Mouse (Mus musculus): ENCODE measurements around the gene Nutm2.
A peak's percentile ranks its signal among the peaks of the same experiment; 100 is the strongest.

DNA sequence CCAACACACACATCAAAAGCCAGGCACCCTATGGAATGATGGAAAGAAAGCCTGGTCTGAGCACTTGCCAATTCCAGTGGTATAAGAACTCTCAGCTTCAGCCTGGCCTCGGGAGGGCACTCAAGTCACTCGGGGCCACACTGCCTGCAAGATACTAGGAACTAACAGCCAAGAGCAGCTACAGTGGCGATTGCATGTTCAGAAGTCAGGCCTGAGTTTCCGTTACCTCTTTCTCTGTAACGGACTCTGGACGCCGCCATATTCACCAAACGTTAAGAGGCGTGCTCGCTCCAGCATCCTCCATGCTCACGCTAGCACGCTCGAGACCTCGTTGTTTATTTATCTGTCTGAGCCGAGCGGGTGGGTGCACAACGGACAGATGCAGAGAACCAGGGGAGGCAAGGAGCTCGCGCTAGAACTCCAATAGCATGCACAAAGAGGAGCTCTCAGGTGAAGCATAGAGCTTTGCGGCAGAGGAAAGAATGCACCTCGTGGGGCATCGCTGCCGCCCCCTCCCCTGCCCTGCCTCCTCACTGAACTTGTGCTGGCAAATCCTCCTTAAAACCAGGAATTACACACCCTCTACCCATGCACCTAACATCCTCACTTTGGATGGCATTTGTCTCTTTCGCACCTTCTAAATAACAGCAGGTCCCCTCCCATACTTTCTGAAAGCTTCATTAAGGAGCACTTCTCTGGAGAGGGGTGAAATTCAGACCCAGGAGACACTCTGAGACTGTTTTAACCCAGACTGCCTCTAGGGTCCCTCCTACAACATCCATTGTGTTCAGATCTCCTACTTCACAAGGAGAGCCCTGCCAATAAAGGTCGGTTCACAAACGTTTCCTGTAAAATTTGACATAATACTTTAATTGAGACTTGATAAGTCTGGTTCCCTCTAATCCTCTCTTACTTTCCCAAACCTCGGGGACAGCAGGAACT, 2.2 kb upstream of the Nutm2 start:
- no peak for TF ChIP-seq EP300 (IDR thresholded peaks at IDR 0.05; ENCODE audit: low read depth)
- peak; percentile 13; the same call in 1 of the 2 replicates for TF ChIP-seq CTCF (IDR thresholded peaks at IDR 0.05; ENCODE audit: low read depth)

All from liver, embryonic 14.5 days (tissue).